Mouse (Mus musculus) kidney, adult 2 months (tissue): ENCODE data around the gene Rab22a.

Source experiments
- CTCF ChIP-seq: fragments of 200-500 bp; conservative IDR thresholded peaks from 2 replicates; pipeline ENCODE4 v1.5.1; 2011; ENCODE audit warnings: low read depth, mild to moderate bottlenecking, control low read depth, low read length, moderate library complexity, mixed read lengths; ENCODE audit not compliant: insufficient read depth, insufficient read length
- POLR2A ChIP-seq: fragments of 200-500 bp; IDR thresholded peaks from one replicate; pipeline ENCODE4 v1.6.1; 2011; ENCODE audit warnings: low read depth, low read length, control low read depth

DNA sequence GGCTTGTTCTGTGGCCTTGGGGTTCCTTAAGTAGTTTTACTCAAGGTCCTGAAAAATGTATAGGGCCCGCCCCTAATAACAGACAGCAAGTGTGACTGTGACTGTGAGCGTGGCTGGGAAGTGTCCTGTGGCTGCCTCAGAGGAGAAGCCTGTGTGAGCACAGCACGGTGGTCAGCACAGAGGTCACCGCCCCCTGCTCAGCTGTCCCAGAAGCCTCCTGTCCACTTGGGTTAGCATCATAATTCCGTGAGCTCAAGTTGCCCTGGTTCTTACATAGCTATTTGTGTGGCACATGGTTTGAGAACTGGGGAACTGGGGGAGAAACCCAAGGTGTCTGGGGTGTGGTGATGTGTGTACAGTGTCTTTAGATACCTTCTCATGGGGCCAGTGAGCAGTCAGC is 27.8 kb downstream of the Rab22a start:
- TF ChIP-seq POLR2A (no peak), CTCF (no peak)
